Mouse (Mus musculus): Measurements from ENCODE around the gene Efna5. TPM values are rescaled to one million over a fixed set of nuclear protein-coding genes. Genes with fewer than 3 reads are reported as not detected.

Efna5 gene
- polyA plus RNA-seq, 1 experiment: 2.8 TPM

GRCm38 (mm10) chr17:62726102-62726501 is 155.0 kb downstream of the Efna5 start:
- Histone ChIP-seq H3K36me3 (ENCODE audit: control insufficient read depth, insufficient read depth) (no peaks in the 10 kb centered on the region), H3ac (ENCODE audit: control insufficient read depth, insufficient read length) (no peak overlapping the region), H3K79me2 (ENCODE audit: control insufficient read depth, insufficient read depth) (peaks cover 10% of the 10 kb centered on the region), H3K4me3 (no peak overlapping the region), H3K4me2 (ENCODE audit: low read depth) (no peak overlapping the region), H3K27me3 (ENCODE audit: control insufficient read depth, insufficient read depth, insufficient read length) (no peaks in the 10 kb centered on the region)
- TF ChIP-seq CEBPB (IDR thresholded peaks at IDR 0.05; ENCODE audit: insufficient read depth, poor library complexity, severe bottlenecking): no peak
- no peak for TF ChIP-seq MYOG (IDR thresholded peaks at IDR 0.05; ENCODE audit: control insufficient read depth in 1 of 3, insufficient read depth in 1 of 3, insufficient read length in 2 of 3, low read depth in 2 of 3)
- no peak for TF ChIP-seq SRF (IDR thresholded peaks at IDR 0.05; ENCODE audit: control insufficient read depth, insufficient read length, low read depth)
- TF ChIP-seq E2F4 (IDR thresholded peaks at IDR 0.05; ENCODE audit: insufficient read depth): no peak
- TF ChIP-seq REST (IDR thresholded peaks at IDR 0.05; ENCODE audit: insufficient read depth, insufficient read length): no peak

- Histone ChIP-seq H3K79me2 (ENCODE audit: control insufficient read depth, insufficient read depth) (peaks cover 4% of the 10 kb centered on the region), H3ac (ENCODE audit: control insufficient read depth, insufficient read length) (no peak overlapping the region), H3K4me3 (no peak overlapping the region), H3K27me3 (ENCODE audit: control insufficient read depth, insufficient read depth, insufficient read length) (no peaks in the 10 kb centered on the region), H3K4me2 (ENCODE audit: low read depth) (no peak overlapping the region), H3K36me3 (ENCODE audit: control insufficient read depth, insufficient read depth) (no peaks in the 10 kb centered on the region)
- TF ChIP-seq POLR2A (IDR thresholded peaks at IDR 0.05; ENCODE audit: insufficient read length, low read depth) (no peak), E2F4 (IDR thresholded peaks at IDR 0.05; ENCODE audit: insufficient read depth) (no peak), SRF (IDR thresholded peaks at IDR 0.05; ENCODE audit: control insufficient read depth, insufficient read length, low read depth) (no peak), POLR2AphosphoS2 (IDR thresholded peaks at IDR 0.05; ENCODE audit: insufficient read length, low read depth) (no peak), TCF3 (IDR thresholded peaks at IDR 0.05; ENCODE audit: insufficient read length, low read depth) (no peak), USF1 (IDR thresholded peaks at IDR 0.05; ENCODE audit: low read depth) (no peak), REST (IDR thresholded peaks at IDR 0.05; ENCODE audit: insufficient read depth, insufficient read length) (no peak), MYOG (IDR thresholded peaks at IDR 0.05; ENCODE audit: control insufficient read depth in 1 of 3, insufficient read depth in 1 of 3, insufficient read length in 2 of 3, low read depth in 2 of 3) (no peak), CEBPB (IDR thresholded peaks at IDR 0.05; ENCODE audit: insufficient read depth, poor library complexity, severe bottlenecking) (no peak), MYOD1 (IDR thresholded peaks at IDR 0.05; ENCODE audit: control insufficient read depth in 1 of 3, insufficient read length in 2 of 3, low read depth in 2 of 3) (no peak), TCF12 (IDR thresholded peaks at IDR 0.05; ENCODE audit: insufficient read depth, poor library complexity, severe bottlenecking) (no peak)
Measured at GRCm38 (mm10) chr17:62722962-62723361, 158.2 kb downstream of the Efna5 start.

GRCm38 (mm10) chr17:62721595-62721994 is 159.5 kb downstream of the Efna5 start:
- no peaks in the 10 kb centered on the region for H3K36me3 ChIP-seq (ENCODE audit: control insufficient read depth, insufficient read depth)
- no peak overlapping the region for H3K4me3 ChIP-seq
- no peaks in the 10 kb centered on the region for H3K27me3 ChIP-seq (ENCODE audit: control insufficient read depth, insufficient read depth, insufficient read length)
- no peak overlapping the region for H3ac ChIP-seq (ENCODE audit: control insufficient read depth, insufficient read length)
- TF ChIP-seq SRF (IDR thresholded peaks at IDR 0.05; ENCODE audit: control insufficient read depth, insufficient read length, low read depth): no peak
- TF ChIP-seq TCF12 (IDR thresholded peaks at IDR 0.05; ENCODE audit: insufficient read depth, poor library complexity, severe bottlenecking): no peak
- TF ChIP-seq USF1 (IDR thresholded peaks at IDR 0.05; ENCODE audit: low read depth): no peak
- no peak for TF ChIP-seq REST (IDR thresholded peaks at IDR 0.05; ENCODE audit: insufficient read depth, insufficient read length)
- no peak for TF ChIP-seq CEBPB (IDR thresholded peaks at IDR 0.05; ENCODE audit: insufficient read depth, poor library complexity, severe bottlenecking)
- TF ChIP-seq MYOG (IDR thresholded peaks at IDR 0.05; ENCODE audit: control insufficient read depth in 1 of 3, insufficient read depth in 1 of 3, insufficient read length in 2 of 3, low read depth in 2 of 3): no peak
- TF ChIP-seq E2F4 (IDR thresholded peaks at IDR 0.05; ENCODE audit: insufficient read depth): no peak
- no peak for TF ChIP-seq POLR2AphosphoS2 (IDR thresholded peaks at IDR 0.05; ENCODE audit: insufficient read length, low read depth)
- no peak for TF ChIP-seq MAX (IDR thresholded peaks at IDR 0.05; ENCODE audit: low read depth)
- TF ChIP-seq POLR2A (IDR thresholded peaks at IDR 0.05; ENCODE audit: insufficient read length, low read depth): no peak
- TF ChIP-seq MYOD1 (IDR thresholded peaks at IDR 0.05; ENCODE audit: control insufficient read depth in 1 of 3, insufficient read length in 2 of 3, low read depth in 2 of 3): no peak
- TF ChIP-seq TCF3 (IDR thresholded peaks at IDR 0.05; ENCODE audit: insufficient read length, low read depth): no peak
- H3K4me2 ChIP-seq (ENCODE audit: low read depth): no peak overlapping the region
- peaks cover 4% of the 10 kb centered on the region for H3K79me2 ChIP-seq (ENCODE audit: control insufficient read depth, insufficient read depth)

- Histone ChIP-seq H3K79me2 (ENCODE audit: control insufficient read depth, insufficient read depth) (peaks cover 4% of the 10 kb centered on the region), H3ac (ENCODE audit: control insufficient read depth, insufficient read length) (no peak overlapping the region), H3K4me2 (ENCODE audit: low read depth) (no peak overlapping the region), H3K4me3 (no peak overlapping the region), H3K27me3 (ENCODE audit: control insufficient read depth, insufficient read depth, insufficient read length) (no peaks in the 10 kb centered on the region), H3K36me3 (ENCODE audit: control insufficient read depth, insufficient read depth) (no peaks in the 10 kb centered on the region)
- no peak for TF ChIP-seq E2F4 (IDR thresholded peaks at IDR 0.05; ENCODE audit: insufficient read depth)
- no peak for TF ChIP-seq SRF (IDR thresholded peaks at IDR 0.05; ENCODE audit: control insufficient read depth, insufficient read length, low read depth)
- TF ChIP-seq MYOG (IDR thresholded peaks at IDR 0.05; ENCODE audit: control insufficient read depth in 1 of 3, insufficient read depth in 1 of 3, insufficient read length in 2 of 3, low read depth in 2 of 3): no peak
- TF ChIP-seq CEBPB (IDR thresholded peaks at IDR 0.05; ENCODE audit: insufficient read depth, poor library complexity, severe bottlenecking): no peak
Measured at GRCm38 (mm10) chr17:62720740-62721450, 160.2 kb downstream of the Efna5 start.
